Mouse (Mus musculus) stomach, postnatal 0 days (tissue): ENCODE results near the gene Ppox.

ENCODE experiments used
- CTCF ChIP-seq: IDR thresholded peaks from 2 replicates; pipeline ENCODE4 v1.5.1; 2016; ENCODE audit warnings: antibody characterized with exemption, low read depth, mild to moderate bottlenecking, moderate library complexity
- EP300 ChIP-seq: optimal IDR thresholded peaks from 2 replicates; pipeline ENCODE3; 2016; ENCODE audit warnings: antibody characterized with exemption

DNA sequence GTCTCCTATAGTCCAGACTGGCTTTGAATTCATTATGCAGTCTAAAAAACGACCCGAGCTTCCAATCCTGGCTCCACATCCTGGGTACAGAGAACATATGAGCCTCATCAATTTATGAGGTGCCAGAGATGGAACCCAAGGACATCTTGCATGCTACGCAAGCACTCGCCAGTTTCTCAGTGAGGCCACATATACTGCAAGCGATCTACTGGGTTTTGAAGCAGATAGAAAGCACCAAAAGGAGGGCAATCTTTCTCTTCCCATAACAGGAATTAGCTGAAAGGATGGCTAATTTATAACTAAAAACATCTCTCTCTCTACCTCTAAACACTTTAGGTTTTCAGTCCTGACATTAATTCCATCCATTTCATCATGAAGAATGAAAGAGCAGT, 12.9 kb upstream of the Ppox start:
- no peak for TF ChIP-seq CTCF
- no peak for TF ChIP-seq EP300
